Mouse (Mus musculus) thymus, postnatal 0 days (tissue): ENCODE results near the gene Sbds. TPM values are rescaled to one million over a fixed set of nuclear protein-coding genes. Genes with fewer than 3 reads are reported as not detected.

Experiments used
- DNase-seq: peaks from one replicate; pipeline ENCODE4 v3.0.0-alpha.2; 2015; ENCODE audit warnings: low spot score
- polyA plus RNA-seq: library from polyadenylated mRNA; unstranded; fragments of >200 nt; fragmentation: Nextera tagmentation; extraction: Ambion mirVana; gene quantifications from 2 replicates; pipeline ENCODE4 v1.2.1, GENCODE M21; 2015

Sbds gene
- polyA plus RNA-seq: 84.0 and 91.6 TPM in 2 replicates

DNA sequence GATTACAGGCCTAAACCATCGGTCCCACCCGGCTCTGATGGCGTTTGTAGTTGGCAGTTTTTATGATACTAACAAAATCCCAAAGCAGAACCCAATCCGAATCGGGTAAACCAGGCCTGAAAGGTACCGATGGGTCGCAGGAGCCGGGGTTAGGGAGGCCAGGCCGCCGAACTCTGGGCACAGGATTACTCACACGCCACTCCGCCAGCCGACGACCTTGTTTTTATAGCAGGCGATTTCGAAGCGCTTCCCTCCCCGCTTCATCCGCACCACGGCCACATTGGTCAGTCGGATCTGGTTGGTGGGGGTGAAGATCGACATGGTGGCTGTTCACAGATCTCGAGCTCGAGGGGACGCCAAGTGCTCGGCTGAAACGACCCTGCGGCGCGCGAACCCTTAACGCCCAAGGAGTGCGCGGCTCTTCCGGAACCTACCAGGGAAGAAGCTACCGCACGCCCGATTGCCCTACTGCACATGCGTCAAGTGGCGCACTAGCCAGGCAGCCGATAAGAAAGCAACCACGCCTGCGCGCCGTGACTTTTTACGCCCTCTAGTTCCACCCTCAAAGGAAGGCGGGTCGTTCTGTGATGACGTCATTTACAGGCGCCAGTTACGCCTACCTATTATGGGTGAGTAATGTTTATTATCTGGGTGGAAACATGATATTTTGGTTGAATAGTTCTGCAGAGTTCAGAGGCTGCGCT lies at the start of gene Sbds, which contains the start of gene Tyw1:
Gene Sbds (minus strand): TSS at position 514 of the 704 bp plus-strand sequence.
Gene Tyw1 (plus strand): TSS at position 603 of the 704 bp plus-strand sequence.
- DNase-seq: peak; percentile 99

DNA sequence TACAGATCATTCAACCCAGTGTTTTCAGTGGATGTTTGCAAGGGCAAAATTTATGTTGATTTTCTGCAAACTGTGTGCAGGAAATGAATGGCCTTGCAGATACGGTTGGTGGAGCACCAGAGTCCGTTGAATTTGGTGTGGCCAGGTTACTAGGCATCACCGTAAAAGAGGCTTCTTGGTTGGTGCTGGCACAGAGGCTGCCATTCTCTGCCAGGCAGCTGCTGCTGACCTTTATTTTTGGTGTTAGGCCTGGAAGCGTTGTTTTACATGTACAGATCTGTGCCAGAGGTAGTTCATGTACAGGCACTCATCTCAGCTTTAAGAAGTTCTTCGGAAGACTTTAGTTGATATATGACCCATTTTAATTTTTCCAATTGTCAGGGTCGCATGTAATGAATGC lies 48.3 kb upstream of the Sbds start:
- no peak for DNase-seq

DNA sequence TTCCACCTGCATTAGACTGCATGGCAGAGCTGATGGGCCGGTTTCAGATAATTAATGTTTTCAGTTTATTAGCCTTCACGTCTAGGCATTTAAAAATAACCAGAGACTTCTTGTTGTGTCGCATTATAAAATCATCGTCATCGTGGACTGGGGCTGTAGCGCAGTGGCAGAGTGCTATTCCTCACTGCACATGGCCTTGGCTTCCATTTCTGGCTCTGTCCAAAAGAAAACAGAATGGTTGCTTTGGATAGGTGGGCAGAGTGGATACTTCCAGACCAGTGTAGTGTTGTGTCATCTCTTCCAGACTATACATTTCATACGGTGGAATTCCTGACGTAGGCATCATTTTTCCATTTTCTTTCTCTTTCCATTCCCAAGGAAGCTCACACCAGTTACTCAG lies 44.2 kb upstream of the Sbds start:
- DNase-seq: no peak

DNA sequence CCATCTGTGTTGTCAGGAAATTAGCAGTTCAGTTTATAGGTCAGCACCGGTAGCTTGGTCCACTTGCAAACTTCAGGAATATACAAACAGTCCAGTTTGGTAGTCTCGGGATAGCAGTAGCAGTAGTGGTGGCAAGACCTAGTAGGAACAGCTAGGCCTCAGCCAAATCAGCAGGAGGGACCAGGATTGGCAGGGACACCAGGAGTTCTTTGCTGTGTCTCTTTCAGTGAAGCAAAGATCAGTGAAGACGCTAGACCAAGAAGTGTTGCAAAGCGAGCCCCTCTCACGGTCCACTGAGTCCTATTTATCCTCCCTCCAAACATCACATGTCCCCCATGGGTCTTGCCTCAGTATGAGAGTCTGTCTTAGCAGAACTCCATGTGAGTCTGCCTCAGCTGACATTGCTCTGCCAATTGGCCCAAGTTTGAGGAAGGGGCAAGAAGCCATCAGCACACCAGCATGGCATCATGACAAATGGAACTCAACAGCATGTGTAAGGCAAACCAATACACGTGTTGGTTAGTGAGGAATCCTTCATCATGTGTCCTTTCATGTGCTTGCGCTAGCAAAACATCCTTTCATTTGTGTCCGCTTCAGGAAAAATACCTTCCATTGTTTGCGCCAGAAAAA lies 43.6 kb upstream of the Sbds start:
- DNase-seq: no peak

DNA sequence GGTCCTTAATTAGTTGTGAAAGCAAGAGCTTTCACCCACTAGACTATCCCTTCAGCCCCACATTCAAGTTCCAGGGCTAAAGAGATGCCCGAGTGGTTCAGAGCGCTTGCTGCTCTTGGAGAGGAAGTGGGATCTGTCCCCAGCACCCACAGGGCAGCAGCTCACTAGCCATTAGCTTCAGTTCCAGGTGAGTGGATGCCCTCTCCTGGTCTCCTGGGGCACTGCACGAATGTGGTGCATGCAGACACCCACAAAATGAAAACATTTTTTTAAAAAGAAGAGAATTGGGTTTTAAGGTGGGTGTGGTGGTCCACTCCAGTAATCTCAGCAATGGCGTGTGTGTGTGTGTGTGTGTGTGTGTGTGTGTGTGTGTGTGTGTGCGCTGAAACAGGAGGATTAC lies 40.7 kb upstream of the Sbds start:
- DNase-seq: no peak

DNA sequence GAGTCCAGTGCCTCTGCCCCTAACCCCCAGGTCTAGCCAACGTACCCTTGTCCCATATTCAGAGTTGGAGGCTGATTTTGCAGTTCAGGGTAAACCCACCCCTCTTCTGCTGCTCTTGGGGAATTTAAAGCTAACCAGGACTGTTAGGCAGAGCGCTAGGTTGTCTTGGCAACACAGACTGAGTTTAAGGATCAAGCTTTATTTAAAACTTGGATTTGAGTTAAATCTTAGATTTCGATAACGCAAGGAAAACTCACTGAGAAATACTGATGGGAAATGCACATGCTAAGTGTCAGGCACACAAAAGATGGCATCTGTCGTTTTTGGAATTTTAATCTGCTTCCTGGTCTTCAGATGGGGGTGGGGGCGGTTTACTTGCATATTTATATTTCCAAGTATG lies 39.3 kb upstream of the Sbds start:
- DNase-seq: no peak

DNA sequence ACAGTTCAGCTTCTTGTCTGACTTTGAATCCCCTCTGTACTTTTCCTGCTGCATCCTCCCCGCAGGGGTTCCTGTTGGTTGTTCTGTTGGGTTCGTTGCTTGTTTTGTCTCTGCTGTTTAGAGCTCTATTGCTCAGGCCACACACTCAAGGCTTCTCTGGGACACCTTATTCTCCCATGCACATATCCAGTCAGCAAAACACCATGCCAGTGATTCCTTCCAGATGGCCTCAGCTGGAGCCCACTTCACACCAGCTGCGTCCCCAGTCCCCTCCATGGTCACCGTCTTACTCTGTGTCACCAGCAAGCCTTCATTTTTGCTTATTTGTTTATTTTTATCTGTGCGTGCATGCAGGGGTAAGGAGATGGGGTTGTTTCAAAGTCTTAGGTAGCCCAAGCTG lies 38.6 kb upstream of the Sbds start:
- DNase-seq: no peak

DNA sequence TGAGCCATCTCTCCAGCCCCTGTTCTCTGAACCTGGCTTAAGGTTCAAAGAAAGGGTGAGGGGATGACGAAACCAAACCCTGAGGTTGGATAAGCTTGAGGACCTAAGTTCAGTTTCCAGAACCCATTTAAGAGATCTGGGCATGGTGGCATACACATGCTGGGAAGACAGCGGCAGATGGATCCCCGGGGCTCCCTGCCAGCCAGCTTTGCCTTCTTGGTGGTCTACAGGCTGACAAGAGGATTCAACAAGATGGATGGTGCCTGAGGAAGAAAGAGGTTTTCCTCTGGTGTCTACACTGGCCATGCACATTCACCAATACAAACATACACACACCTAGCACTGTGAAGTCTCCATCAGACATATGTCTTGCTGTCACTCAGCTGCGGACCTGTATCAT lies 37.6 kb upstream of the Sbds start:
- no peak for DNase-seq

DNA sequence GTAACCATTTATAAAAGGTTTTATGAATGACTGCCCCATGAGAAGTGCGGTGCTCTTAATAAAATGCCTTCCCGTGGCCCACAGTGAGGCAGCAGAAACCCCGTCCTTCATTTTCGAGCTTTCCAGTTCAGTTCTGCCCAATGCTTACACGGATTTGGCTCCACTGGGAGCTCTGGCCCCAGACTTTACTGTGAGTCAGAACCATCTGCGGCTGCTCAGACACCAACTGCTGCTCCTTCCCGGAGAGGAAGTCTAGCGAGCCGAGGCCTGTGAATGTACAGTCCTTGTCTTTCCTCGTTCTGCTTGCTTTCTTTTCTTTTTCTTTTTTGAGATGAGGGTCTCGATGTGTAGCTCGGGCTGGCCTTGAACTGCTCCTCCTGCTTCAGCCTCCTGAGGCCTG lies 35.4 kb upstream of the Sbds start:
- no peak for DNase-seq

DNA sequence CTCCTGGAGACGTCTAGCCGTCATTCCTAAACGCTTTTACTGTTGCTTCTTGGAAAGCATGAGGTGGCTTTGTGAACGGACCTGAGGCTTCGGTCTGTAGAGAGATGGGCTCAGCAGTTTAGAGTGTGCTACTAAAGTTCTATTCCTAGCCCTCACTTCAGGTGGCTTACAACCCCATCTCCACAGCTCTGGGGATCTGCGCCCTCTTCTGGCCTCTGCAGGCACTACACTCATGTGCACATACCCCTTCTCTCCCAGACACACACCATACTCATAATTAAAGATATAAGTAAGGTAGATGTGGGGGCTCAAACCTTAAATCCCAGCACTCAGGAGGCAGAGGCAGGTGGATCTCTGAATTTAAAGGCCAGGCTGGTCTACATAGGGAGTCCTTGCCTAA lies 34.9 kb upstream of the Sbds start:
- no peak for DNase-seq

DNA sequence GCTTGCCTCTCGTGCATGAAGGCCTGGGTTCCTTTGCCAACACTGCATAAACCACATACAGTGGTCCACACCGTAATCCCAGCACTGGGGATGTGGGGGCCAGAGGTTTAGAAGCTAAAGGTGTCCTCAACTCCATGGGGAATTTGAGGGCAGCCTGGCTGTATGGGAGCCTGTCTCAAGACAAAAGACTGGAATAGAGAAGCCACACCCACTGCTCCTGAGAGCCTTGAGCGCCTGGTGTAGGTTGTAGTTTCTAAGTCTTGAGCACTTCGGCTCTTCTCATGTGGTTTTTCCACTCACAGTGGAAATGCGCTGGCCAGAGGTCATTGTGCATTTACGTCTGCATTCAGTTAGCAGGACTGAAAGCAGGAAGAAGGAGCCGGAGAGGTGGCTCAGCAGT lies 32.8 kb upstream of the Sbds start:
- no peak for DNase-seq

DNA sequence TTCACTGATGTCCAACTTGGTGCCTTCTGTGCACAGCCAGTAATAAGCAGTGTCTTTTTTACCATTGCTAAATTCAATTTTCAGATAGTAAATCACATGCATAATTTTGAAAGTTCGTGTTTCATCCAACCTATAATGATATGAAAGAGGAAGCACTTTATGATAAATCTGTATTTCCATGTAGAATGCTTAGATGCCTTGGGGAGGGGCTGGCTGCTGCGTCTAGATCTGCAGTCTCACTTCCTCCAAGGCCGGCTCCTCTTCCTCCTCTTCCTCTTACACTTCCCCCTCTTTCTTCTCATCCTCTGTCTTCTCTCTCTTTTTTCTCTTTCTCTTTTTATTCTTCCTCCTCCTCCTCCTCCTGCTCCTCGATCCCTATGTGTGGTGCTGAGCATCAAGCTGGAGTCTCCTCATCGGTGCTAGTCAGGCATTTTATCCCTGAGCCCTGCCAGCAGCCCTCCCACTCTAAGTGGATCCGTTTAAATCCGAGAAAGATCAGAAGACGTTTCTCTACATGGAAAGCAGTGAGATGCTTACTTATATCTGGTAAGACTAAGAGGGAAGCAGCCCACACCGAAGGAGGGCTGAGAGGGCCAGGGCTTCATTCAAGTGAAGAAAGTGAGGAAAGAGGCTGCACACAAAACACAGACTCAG lies 27.9 kb upstream of the Sbds start:
- no peak for DNase-seq

DNA sequence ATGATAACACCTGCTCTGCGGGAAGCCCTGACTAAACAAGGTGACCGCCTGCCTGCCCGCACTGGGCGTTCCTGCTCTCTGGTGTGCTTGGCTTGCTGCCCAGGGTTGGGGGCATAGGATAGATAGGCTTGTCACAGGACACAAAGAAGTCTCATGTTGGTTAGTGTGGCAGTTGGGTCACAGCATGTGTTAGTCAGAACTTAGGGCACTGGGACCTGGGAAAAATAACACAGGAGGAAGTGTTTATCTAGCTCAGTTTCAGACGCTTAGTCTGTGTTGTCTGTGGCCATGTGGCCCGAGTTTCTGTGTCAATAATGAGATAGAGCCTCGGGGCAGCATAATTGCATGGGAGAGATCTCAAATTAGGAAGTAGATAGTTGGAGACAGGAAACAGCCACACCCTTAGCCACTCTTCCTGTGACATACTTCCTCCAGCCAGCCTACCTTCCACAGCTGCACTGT lies 22.7 kb upstream of the Sbds start:
- DNase-seq: no peak

DNA sequence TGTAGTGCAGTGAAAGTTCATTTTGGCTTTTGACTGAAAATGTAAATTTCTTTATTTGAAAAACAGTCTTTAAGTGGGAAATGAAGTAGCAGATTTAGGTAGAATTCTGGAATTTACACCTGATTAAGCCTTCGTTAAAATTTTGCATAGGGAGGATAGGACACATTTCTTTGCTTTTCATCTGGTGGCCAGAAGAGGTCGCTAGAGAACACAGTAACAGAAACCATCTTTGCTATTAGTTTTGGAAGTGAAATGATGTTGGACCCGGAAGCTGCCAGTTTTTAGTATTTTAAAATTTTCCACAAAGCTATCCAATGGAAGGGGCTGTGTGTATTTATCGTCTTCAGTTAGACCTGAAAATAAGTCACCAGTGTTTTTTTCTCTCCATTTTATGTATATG lies 20.2 kb upstream of the Sbds start:
- peak; percentile 38 for DNase-seq

DNA sequence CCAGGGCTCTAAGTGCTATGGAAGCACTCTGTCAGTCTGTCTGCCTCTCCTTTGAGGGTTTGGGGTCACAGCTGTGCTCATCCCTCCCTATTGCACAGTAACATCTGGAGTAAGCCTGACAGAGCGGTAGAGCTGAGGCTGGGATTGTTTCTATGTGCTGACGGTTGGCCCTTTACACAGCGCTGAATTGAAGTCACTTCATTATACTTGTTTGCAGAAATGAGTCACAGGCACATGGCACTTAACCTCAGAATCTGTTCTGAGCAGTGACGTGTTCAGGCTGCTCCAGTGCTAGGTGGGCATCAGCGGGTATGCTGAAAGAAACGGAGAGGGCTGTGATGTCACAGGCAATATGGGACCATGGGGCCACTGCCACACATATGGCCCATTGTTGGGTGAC lies 17.7 kb upstream of the Sbds start:
- DNase-seq: no peak

DNA sequence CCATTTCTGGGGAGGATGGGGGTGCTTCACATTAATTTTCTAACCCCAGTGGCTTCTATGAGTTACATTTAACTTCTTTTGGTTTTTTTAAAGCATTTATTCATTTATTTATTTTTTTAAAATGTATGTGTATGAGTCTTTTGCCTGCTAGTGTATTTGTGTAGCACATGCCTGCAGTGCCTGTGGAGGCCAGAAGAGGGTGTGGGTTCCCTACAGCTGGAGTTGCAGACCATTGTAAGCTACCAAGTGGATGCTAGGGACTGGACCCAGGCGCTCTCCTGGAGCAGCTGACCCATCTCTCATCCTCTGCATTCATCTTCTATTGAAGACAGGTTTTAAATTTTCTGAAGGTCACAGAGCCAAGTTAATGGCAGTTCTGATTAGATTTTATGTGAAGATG lies 17.0 kb upstream of the Sbds start:
- no peak for DNase-seq

DNA sequence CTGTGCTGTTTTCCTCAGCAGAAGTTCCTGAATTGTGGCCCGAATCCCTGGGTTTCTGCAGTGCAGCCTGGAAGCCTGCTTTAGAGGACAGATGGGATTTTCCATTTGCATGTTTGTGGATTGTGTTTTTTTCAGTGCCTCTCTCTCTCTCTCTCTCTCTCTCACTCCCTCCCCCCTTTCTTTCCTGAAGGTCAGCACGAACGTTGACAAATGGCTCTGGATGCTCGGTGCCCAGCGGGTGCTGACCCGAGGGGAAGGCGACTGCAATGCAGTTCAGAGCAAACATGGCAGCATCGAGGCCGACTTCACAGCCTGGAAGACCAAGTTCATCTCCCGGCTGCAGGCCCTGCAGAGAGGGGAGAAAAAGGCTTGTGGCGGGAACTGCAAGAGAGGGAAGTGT lies 13.6 kb upstream of the Sbds start:
- no peak for DNase-seq

DNA sequence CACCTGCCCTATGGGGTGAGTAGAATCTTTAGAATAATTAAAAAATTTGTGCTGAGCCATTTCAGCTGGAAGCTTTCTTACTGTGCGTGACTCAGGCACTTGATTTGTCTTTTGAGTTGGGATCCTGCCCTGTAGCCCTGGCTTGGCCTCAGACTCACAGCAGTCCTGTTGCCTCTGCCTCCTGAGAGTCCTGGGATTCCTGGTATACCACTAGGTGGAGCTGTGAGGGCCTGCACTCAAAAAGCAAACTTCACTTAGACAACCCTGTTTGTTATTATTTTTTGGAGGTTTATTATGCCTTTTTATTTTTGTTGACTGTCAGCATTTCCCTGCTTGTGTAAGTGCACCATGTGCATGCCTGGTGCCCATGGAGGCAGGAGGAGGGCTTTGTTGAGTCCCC lies 12.0 kb upstream of the Sbds start:
- DNase-seq: peak; percentile 36

DNA sequence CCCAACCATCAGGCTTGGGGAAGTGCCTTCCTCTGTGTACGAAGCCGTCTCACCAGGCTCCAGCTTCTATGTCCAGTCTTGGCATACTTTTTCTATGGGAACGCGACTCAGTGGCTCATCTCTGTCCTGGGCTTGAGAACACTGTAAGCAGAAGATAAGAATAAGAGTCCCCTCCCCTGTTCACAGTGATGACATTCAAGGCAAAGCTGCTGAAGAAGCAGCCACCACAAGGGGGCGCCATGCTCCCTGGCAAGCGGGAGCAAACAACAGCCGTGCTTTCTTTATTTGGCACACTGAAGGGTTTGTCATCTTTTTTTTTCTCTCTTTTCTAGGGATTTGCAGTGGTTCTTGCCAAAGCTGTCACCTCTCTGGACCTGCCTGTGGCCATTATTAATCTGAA lies 11.3 kb upstream of the Sbds start:
- DNase-seq: peak; percentile 50

DNA sequence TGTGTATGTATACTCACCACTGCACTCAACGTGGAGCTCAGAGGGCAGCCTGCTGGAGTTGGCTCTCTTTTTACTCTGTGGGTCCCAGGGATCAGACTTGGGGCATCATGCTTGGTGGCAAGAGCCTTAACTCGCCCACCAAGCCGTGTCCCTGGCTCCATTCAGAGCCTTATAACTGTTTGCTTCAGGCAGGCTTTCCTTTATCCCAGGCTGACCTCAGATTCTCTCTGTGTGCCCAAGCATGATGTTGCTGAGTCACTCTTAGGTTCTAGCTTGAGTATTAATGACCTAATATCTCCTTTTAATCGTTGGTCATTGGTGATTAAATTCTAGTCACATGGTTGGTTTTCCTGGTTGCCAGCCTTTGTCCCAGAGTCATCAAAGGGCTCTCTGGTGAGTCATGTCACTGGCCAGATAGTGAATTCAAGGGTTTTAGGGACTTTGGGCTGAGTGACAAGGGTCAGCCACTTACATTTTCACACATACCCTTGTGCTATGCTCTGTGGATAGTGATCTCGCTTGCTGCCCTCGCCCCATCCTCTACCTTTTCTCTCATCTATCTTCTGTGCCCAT lies 9.2 kb upstream of the Sbds start:
- DNase-seq: no peak

DNA sequence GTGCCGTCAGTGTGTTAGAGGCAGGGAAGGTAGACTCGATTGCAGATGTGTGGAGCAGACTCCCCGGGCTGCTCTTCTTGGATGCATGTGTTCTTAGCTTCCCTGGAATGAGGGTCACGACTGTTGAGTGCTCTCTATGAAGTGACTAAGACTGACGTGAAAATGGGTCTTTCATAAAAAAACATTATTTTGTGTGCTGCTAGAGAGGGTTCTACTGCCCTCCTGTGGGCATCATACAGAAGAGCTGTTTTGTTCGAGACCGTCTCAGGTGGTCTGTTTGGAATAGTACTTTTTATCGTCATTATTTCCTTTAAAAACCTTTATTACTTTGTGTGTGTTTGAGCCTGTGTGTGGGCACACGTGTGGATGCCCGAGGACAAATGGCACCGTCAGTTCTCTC lies 8.1 kb upstream of the Sbds start:
- DNase-seq: peak; percentile 12

DNA sequence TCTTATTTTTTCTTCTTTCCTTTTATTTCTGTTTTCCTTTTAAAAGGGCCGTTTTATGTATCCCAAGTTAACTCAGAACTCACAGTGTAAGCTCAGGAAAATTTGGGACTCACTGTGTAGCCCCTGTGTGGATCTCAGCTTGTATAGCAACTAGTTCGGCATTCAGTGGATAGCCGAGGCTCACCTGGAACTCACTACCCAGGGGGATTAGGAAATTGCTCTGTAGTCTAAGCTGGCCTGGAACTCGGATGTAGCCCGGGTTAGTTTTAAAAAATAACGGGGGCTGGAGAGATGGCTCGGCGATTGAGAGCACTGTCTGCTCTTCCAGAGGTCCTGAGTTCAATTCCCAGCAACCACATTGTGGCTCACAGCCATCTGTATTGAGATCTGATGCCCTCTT lies 2.0 kb upstream of the Sbds start:
- DNase-seq: no peak
